ENCODE assay signal across 13 mouse cellular contexts in genomic region chr7:138374376-138374775, GRCm38 (mm10). TPM values are rescaled to one million over a fixed set of nuclear protein-coding genes. Genes with fewer than 3 reads are reported as not detected.
"Had no signal": no experiment of that assay in that cellular context is flagged by ENCODE, and none has a peak within 500 bp of the region (broad histone marks: within the 10 kb centered on the region; RNA-seq: fewer than 3 reads in every experiment).

No protein-coding gene starts in this region.

- H3K9me3 ChIP-seq: intestine, embryonic 15.5 days; limb, embryonic 12.5 days; liver, embryonic 13.5 days; megakaryocyte, embryonic 14.5 days; midbrain, embryonic 12.5 days had no signal

- ATAC-seq: intestine, embryonic 15.5 days; liver, postnatal 0 days; midbrain, embryonic 16.5 days had no signal

- H3K4me1 ChIP-seq: liver, embryonic 13.5 days; megakaryocyte, embryonic 14.5 days; midbrain, embryonic 12.5 days had no signal

- H3K4me3 ChIP-seq: intestine, embryonic 15.5 days; layer of hippocampus, adult 2 months; limb, embryonic 12.5 days; liver, embryonic 13.5 days; megakaryocyte, embryonic 14.5 days; midbrain, embryonic 12.5 days had no signal

- H3K4me2 ChIP-seq: hindbrain, embryonic 14.5 days; intestine, embryonic 15.5 days; limb, embryonic 12.5 days; liver, embryonic 13.5 days; midbrain, embryonic 12.5 days had no signal

- H3K36me3 ChIP-seq: intestine, embryonic 15.5 days; limb, embryonic 12.5 days; liver, embryonic 13.5 days; midbrain, embryonic 12.5 days had no signal

- H3K27ac ChIP-seq: hindbrain, embryonic 14.5 days; intestine, embryonic 15.5 days; layer of hippocampus, adult 2 months; limb, embryonic 12.5 days; liver, embryonic 13.5 days; midbrain, embryonic 12.5 days had no signal

- DNase-seq: kidney, postnatal 4 days; liver; liver, embryonic 13.5 days; liver, postnatal 0 days; right cerebral cortex, postnatal 14 days; thymus, postnatal 36 days had no signal

- H3K9ac ChIP-seq: hindbrain, embryonic 14.5 days; intestine, embryonic 15.5 days; limb, embryonic 12.5 days; liver, embryonic 13.5 days; liver, postnatal 0 days; midbrain, embryonic 12.5 days had no signal

- H3K27me3 ChIP-seq: intestine, embryonic 15.5 days; limb, embryonic 12.5 days; liver, embryonic 13.5 days; midbrain, embryonic 12.5 days had no signal

RNA-seq across cellular contexts. Expression of gene Tcerg1l, which starts 23.2 kb away (rescaled TPM):
- polyA plus RNA-seq: liver, postnatal 0 days had no signal
